Mouse (Mus musculus) erythroblast, adult 5-6 weeks (primary cell): ENCODE results near the gene Cpm. TPM values are rescaled to one million over a fixed set of nuclear protein-coding genes. Genes with fewer than 3 reads are reported as not detected.

Source experiments
- ATAC-seq: replicated peaks from 2 replicates; pipeline ENCODE4 v1.8.0; 2016; ENCODE audit warnings: moderate number of reproducible peaks, mild to moderate bottlenecking, moderate TSS enrichment, inconsistent platforms; ENCODE audit not compliant: poor library complexity, low FRiP score, severe bottlenecking
- total RNA-seq, 2 experiments: library from RNA; stranded (forward) in 1 of 2; stranded (reverse) in 1 of 2; fragments of 150-400 nt in 1 of 2; fragments of 200-764, 138-1000 nt in 1 of 2; gene quantifications; 2 replicates each; pipeline versions ENCODE4 v1.2.3 to v1.2.4; 2015 to 2017; ENCODE audit warnings: low replicate concordance in 2 of 2

Gene Cpm
- total RNA-seq, 2 experiments from 2014 or later = 0.60 TPM; not detected in 1

- no peak for ATAC-seq
Measured at GRCm38 (mm10) chr10:117604624-117605282, 24.5 kb upstream of the Cpm start.

- ATAC-seq = no peak
Measured at GRCm38 (mm10) chr10:117605283-117606243, 23.7 kb upstream of the Cpm start.

GRCm38 (mm10) chr10:117606423-117606822, 22.9 kb upstream of the Cpm start:
- ATAC-seq = no peak

- ATAC-seq = no peak
Measured at GRCm38 (mm10) chr10:117607051-117607803, 22.1 kb upstream of the Cpm start.

GRCm38 (mm10) chr10:117607804-117608279, 21.5 kb upstream of the Cpm start:
- ATAC-seq = no peak

GRCm38 (mm10) chr10:117608487-117608886, 20.8 kb upstream of the Cpm start:
- ATAC-seq = no peak

GRCm38 (mm10) chr10:117608988-117609809, 20.1 kb upstream of the Cpm start:
- ATAC-seq = no peak

GRCm38 (mm10) chr10:117609810-117610090, 19.6 kb upstream of the Cpm start:
- no peak for ATAC-seq

- no peak for ATAC-seq
Measured at GRCm38 (mm10) chr10:117610160-117610764, 19.0 kb upstream of the Cpm start.

GRCm38 (mm10) chr10:117610794-117611384, 18.4 kb upstream of the Cpm start:
- ATAC-seq = no peak

GRCm38 (mm10) chr10:117611503-117611902, 17.8 kb upstream of the Cpm start:
- ATAC-seq = no peak

GRCm38 (mm10) chr10:117611976-117612375, 17.3 kb upstream of the Cpm start:
- ATAC-seq = no peak

- ATAC-seq = no peak
Measured at GRCm38 (mm10) chr10:117612621-117613584, 16.4 kb upstream of the Cpm start.

- no peak for ATAC-seq
Measured at GRCm38 (mm10) chr10:117613960-117614359, 15.3 kb upstream of the Cpm start.

GRCm38 (mm10) chr10:117614387-117614786, 14.9 kb upstream of the Cpm start:
- ATAC-seq = no peak

- no peak for ATAC-seq
Measured at GRCm38 (mm10) chr10:117615239-117615638, 14.1 kb upstream of the Cpm start.

- ATAC-seq = no peak
Measured at GRCm38 (mm10) chr10:117615746-117616145, 13.6 kb upstream of the Cpm start.
